Mouse (Mus musculus) hindbrain, embryonic 12.5 days (tissue): Measurements from ENCODE around the gene Rtn4. TPM values are rescaled to one million over a fixed set of nuclear protein-coding genes. Genes with fewer than 3 reads are reported as not detected.

Source experiments
- ATAC-seq: fragments of 200-750 bp; cut with Nextera tagmentation; 2 replicates; pipeline ENCODE4 v1.8.0; 2017; ENCODE audit warnings: moderate TSS enrichment; ENCODE audit not compliant: low FRiP score
- H3K27ac ChIP-seq: fragments of 300-500 bp; sonication (generic); 2 replicates; pipeline ENCODE4 v1.5.1; 2016; ENCODE audit warnings: mild to moderate bottlenecking
- H3K27me3 ChIP-seq: fragments of 300-500 bp; sonication (generic); 2 replicates; pipeline ENCODE4 v1.6.1; 2016; ENCODE audit warnings: mild to moderate bottlenecking
- H3K36me3 ChIP-seq: fragments of 300-500 bp; sonication (generic); 2 replicates; pipeline ENCODE4 v1.6.1; 2016; ENCODE audit warnings: mild to moderate bottlenecking
- H3K4me1 ChIP-seq: fragments of 300-500 bp; sonication (generic); 2 replicates; pipeline ENCODE4 v1.6.1; 2016
- H3K4me2 ChIP-seq: fragments of 300-500 bp; sonication (generic); replicated peaks from 2 replicates; pipeline ENCODE4 v1.6.1; 2016; ENCODE audit warnings: mild to moderate bottlenecking
- H3K4me3 ChIP-seq: fragments of 300-500 bp; sonication (generic); 2 replicates; pipeline ENCODE4 v1.5.1; 2016; ENCODE audit warnings: mild to moderate bottlenecking
- H3K9ac ChIP-seq: fragments of 300-500 bp; sonication (generic); 2 replicates; pipeline ENCODE4 v1.6.1; 2016; ENCODE audit warnings: mild to moderate bottlenecking, moderate library complexity
- H3K9me3 ChIP-seq: fragments of 300-500 bp; sonication (generic); replicated peaks from 2 replicates; pipeline ENCODE4 v1.6.1; 2016; ENCODE audit warnings: mild to moderate bottlenecking
- WGBS: fragments of 180-500 bp; shearing (Covaris S2); methylation state at CpG from one replicate; pipeline ENCODE4 v1.1.7; 2016; 5-methylcytosine and 5-hydroxymethylcytosine counted together
- polyA plus RNA-seq: library from polyadenylated mRNA; unstranded; fragments of >200 nt; fragmentation: Nextera tagmentation; extraction: Ambion mirVana; gene quantifications from 2 replicates; pipeline ENCODE4 v1.2.1, GENCODE M21; 2016

The Rtn4 gene
- polyA plus RNA-seq, 1 experiment from 2014 or later, result 117 TPM

DNA sequence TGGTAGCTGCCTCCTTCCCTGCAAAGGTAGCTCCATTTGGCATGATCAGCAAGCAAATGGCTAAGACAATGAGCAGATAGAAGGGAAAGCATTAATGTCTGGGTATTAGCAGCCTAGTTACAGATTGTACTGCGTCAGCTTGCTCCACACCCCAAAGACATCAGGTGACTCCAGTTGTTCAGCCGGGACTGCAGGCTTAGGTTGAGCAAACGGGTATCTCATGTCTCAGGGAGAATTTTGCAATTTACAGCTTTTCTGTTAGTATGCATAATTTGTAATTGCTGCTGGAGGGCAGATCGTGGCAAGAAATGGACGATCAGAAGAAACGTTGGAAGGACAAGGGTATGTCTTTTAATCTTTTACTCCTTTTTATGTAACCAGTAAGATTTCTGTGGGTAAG, 25.8 kb downstream of the Rtn4 start:
- no peak overlapping the region for H3K4me3 ChIP-seq
- H3K4me1 ChIP-seq, result peaks cover 6% of the 10 kb centered on the region
- no peak overlapping the region for H3K9ac ChIP-seq
- H3K27me3 ChIP-seq, result no peaks in the 10 kb centered on the region
- H3K27ac ChIP-seq, result no peak overlapping the region
- WGBS, result 85% methylated on average over 6 of the region's 6 CpGs
- no peak for ATAC-seq
- peaks cover 4% of the 10 kb centered on the region; the same call in 1 of the 2 replicates for H3K36me3 ChIP-seq
- no peak overlapping the region for H3K4me2 ChIP-seq
- no peaks in the 10 kb centered on the region for H3K9me3 ChIP-seq

DNA sequence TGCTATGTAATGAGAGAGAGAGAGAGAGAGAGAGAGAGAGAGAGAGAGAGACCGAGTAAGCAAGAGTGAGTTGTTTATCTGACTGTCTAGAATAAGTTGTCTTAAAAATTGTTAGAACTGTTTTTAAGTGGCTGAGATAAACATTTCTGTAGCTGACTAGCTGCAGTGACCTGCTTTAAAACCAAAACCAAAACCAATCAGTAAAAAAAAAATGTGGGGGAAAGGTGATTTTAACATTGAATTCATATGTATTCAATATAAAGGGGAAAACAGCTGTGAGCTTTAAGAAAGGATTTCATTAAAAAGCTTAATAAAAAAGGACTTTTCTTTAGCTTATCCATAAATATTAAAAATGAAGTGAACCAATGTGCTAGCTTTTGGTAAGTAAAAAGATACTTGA, 26.9 kb downstream of the Rtn4 start:
- WGBS, result 91% methylated on average over 1 of the region's 1 CpGs
- Histone ChIP-seq H3K9ac (no peak overlapping the region), H3K4me1 (peaks cover 6% of the 10 kb centered on the region), H3K4me2 (no peak overlapping the region), H3K9me3 (no peaks in the 10 kb centered on the region), H3K36me3 (no peaks in the 10 kb centered on the region), H3K27ac (no peak overlapping the region), H3K4me3 (no peak overlapping the region), H3K27me3 (no peaks in the 10 kb centered on the region)
- ATAC-seq, result no peak

DNA sequence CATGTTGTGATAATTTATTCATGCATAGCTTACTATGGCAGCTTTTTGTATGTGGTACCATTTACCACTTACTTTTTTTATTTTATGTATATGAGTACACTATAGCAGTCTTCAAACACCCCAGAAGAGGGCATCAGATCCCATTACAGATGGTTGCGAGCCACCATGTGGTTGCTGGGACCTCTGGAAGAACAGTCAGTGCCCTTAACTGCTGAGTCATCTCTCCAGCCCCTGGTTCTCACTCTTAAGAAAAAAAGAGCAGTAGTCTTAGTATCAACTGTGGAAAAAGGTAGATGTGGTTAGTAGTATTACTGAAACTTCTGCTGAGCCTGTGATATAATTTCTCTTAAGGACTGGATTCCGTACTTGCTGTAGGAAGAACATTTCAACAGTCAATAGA, 31.5 kb downstream of the Rtn4 start:
- 100% methylated on average over 2 of the region's 2 CpGs for WGBS

DNA sequence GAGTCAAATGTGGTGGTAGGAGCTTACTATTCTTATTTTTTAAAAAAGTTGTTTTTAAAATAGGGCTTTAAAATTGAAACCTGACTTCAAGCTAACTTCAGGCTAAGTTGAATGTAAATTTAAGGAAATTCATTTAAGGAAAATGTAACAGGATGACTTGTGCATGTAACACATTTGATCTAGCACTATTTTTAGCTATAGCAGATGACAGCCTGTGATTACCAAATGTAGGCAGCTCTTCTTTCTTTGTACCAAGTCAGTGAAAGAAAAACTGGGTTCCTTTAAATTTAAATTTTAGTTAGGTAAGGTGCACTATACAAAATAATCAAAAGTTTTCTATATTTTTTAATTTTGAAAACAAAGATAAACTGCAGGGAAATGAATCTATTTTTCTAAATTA, 32.4 kb downstream of the Rtn4 start:
- Histone ChIP-seq H3K36me3 (no peaks in the 10 kb centered on the region), H3K9me3 (no peaks in the 10 kb centered on the region), H3K27me3 (no peaks in the 10 kb centered on the region), H3K27ac (no peak overlapping the region), H3K4me2 (no peak overlapping the region), H3K4me1 (no peaks in the 10 kb centered on the region), H3K4me3 (no peak overlapping the region), H3K9ac (no peak overlapping the region)
- ATAC-seq, result no peak

More for the DNA sequence above, 31.5 kb downstream of the Rtn4 start:
- no peak overlapping the region for H3K4me3 ChIP-seq
- no peak overlapping the region for H3K4me2 ChIP-seq
- no peaks in the 10 kb centered on the region for H3K4me1 ChIP-seq
- no peaks in the 10 kb centered on the region for H3K27me3 ChIP-seq
- H3K27ac ChIP-seq, result no peak overlapping the region
- H3K9me3 ChIP-seq, result no peaks in the 10 kb centered on the region
- no peak for ATAC-seq
- no peak overlapping the region for H3K9ac ChIP-seq
- no peaks in the 10 kb centered on the region for H3K36me3 ChIP-seq

DNA sequence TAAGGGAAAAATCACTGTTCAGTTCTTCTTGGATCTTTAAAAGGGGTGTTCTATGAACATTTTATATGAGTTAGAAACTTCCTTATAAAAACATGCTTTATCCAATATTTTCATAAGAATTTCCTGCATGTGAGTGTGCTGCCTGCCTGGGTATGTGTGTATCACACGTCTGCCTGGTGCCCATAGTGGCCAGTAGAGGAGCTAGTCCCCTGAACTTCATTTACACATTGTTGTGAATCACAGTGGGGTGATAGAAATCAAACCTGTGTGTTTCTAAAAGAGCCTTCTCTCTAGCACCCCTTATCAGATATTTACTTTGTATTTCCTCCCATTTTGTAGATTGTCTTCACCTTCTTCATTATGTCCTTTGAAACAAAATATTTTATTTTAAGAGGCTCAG, 32.9 kb downstream of the Rtn4 start:
- no peak for ATAC-seq
- H3K9me3 ChIP-seq, result no peaks in the 10 kb centered on the region
- no peak overlapping the region for H3K4me3 ChIP-seq
- H3K4me1 ChIP-seq, result no peaks in the 10 kb centered on the region
- H3K9ac ChIP-seq, result no peak overlapping the region
- H3K27me3 ChIP-seq, result no peaks in the 10 kb centered on the region
- no peak overlapping the region for H3K27ac ChIP-seq
- WGBS, result 69% methylated on average over 1 of the region's 1 CpGs
- H3K36me3 ChIP-seq, result no peaks in the 10 kb centered on the region
- no peak overlapping the region for H3K4me2 ChIP-seq

DNA sequence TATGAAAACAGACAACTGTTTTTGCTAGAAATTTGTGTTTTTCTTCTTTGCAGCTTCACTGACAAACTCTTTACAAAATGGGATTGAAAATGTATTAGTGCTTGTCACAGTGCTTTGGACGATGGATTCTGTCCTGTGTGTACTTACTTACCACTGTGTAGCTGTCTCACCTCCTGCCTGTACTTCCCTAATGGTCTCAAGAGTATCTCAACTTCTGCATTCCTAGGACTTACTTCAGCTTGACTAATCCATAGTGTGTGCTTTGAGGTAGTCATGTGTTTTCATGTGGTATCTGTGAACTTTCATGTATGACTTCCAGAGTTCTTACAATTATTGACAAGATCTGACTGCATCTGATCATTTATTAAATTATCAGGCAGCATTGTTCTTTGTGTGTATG, 35.2 kb downstream of the Rtn4 start:
- Histone ChIP-seq H3K4me2 (no peak overlapping the region), H3K4me3 (no peak overlapping the region), H3K27me3 (no peaks in the 10 kb centered on the region), H3K27ac (no peak overlapping the region), H3K36me3 (no peaks in the 10 kb centered on the region), H3K4me1 (no peaks in the 10 kb centered on the region), H3K9me3 (no peaks in the 10 kb centered on the region), H3K9ac (no peak overlapping the region)
- ATAC-seq, result no peak
- 90% methylated on average over 1 of the region's 1 CpGs for WGBS

DNA sequence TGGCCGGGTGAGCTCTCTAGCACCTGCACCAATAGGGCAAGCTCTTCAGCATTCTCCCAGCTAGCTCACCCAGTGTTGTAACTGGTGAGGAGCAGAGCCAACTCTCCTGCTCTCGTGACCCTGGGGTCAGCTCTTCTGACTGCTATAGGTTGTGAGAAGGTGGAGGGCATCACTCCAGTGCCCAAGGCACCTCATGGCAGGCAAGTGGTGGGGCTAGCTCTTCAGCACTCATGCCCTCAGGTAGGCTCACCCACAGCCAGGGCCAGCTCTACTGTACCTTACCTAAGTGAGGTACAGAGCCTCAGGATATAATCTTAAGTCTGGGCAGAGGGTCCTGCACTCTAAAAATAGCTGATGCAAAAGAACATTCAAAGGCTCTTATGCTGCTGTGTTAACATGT, 47.0 kb downstream of the Rtn4 start:
- Histone ChIP-seq H3K4me1 (no peaks in the 10 kb centered on the region), H3K9me3 (no peaks in the 10 kb centered on the region), H3K27me3 (no peaks in the 10 kb centered on the region), H3K4me2 (no peak overlapping the region), H3K4me3 (no peak overlapping the region), H3K36me3 (peaks cover 30% of the 10 kb centered on the region), H3K9ac (no peak overlapping the region), H3K27ac (no peak overlapping the region)
- WGBS, result 98% methylated on average over 2 of the region's 2 CpGs
- ATAC-seq, result 0 out of 2 replicates have a peak, but pooled peaks have one; percentile 29

DNA sequence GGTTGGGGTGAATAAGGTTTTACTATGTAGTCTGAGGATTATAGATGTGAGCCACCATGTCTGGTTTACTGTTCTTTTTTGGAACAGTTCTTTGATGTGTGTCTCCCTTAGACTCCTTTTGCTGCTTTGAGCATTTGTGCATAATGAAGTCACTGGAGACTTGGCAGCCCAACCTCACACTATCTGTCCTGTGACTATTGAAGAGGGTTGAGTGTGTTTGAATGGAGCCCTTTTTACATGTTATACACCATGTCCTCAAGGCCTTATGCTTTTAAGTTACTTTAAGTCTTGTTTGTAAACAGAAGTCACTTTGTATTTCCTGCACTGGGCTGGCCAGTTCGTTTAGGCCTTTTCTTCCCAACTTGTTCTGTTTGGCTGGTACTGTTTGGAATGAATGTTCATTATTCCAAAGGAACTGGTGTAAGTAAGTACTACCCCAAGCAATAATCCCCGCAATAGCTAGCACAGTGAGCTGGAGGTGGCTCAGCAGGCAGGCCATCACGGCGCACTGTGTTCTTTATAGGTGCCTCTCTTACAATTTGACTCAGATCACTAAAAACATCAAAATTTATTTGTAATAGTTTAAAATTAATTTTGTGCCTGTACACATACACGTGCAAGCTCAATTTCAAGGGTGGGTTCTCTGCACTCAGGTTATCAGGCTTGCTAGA, 52.1 kb downstream of the Rtn4 start:
- no peak overlapping the region for H3K4me2 ChIP-seq
- H3K27me3 ChIP-seq, result no peaks in the 10 kb centered on the region
- 88% methylated on average over 5 of the region's 5 CpGs for WGBS
- H3K9ac ChIP-seq, result no peak overlapping the region
- peaks cover 50% of the 10 kb centered on the region for H3K36me3 ChIP-seq
- H3K9me3 ChIP-seq, result no peaks in the 10 kb centered on the region
- no peak for ATAC-seq
- H3K4me3 ChIP-seq, result no peak overlapping the region
- no peak overlapping the region for H3K27ac ChIP-seq
- no peaks in the 10 kb centered on the region for H3K4me1 ChIP-seq

DNA sequence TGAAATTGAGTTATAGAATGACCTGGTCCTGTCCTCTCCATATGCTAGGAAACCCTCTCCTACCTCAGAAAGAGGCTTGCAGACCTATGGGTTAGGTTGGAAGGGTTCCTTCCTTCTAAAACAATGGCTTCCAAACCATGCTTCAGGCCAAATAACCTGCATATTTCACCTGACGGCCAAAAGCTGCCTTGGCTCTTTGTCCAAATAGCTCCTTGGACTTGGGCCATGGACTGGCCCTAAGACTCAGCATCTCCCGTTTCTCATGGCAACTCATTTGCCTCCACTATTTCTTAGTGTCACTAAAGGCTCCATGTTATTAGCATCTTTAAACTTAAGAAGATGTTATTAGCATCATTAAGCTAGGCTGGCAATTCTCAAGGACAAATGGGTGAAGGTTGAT, 52.8 kb downstream of the Rtn4 start:
- Histone ChIP-seq H3K4me2 (no peak overlapping the region), H3K9me3 (no peaks in the 10 kb centered on the region), H3K4me1 (no peaks in the 10 kb centered on the region), H3K27me3 (no peaks in the 10 kb centered on the region), H3K9ac (no peak overlapping the region), H3K27ac (no peak overlapping the region), H3K4me3 (no peak overlapping the region), H3K36me3 (peaks cover 50% of the 10 kb centered on the region)
- ATAC-seq, result no peak
- WGBS, result 92% methylated on average over 2 of the region's 2 CpGs

DNA sequence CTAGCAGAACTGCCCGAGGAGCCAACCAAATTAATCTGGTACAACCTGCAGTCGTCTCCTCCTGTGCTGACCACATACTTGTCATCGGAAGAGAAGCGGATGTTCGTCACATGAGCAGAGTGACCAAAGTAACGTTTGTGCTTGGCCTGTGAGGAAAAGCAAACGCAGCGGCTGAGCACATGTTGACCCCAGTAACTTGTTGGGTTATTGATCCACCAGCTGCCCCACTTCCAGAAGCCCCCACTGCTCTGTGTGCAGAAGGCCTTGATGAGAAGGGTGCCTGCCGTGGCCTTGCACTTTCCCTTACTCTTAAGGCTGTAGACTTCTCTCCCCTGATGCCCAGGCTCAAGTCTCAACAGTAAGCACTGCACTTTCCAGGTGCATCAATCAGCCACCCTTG, 53.5 kb downstream of the Rtn4 start:
- H3K27me3 ChIP-seq, result no peaks in the 10 kb centered on the region
- H3K9me3 ChIP-seq, result no peaks in the 10 kb centered on the region
- no peak overlapping the region for H3K27ac ChIP-seq
- H3K36me3 ChIP-seq, result peaks cover 50% of the 10 kb centered on the region
- no peak overlapping the region for H3K9ac ChIP-seq
- H3K4me1 ChIP-seq, result no peaks in the 10 kb centered on the region
- no peak for ATAC-seq
- 88% methylated on average over 9 of the region's 9 CpGs for WGBS
- H3K4me3 ChIP-seq, result no peak overlapping the region
- H3K4me2 ChIP-seq, result no peak overlapping the region

DNA sequence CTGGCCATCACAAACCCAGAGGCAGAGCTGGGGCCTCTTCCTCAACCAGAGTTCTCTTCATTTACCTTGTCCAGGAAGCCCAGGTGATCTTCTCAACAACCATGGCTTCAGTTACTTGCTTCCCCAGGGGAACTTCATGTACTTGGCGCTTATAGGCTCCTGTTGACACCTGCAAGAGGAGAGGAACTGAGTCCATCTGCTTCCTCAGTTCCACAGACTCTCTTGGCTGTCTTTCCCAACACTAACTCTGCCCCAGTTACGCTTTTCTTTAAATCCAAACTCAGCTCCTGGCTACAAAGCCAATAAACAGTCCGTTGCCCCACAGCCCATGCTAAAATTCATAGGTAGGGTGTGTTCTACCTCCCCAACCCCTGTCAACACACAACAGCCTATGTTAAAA, 54.6 kb downstream of the Rtn4 start:
- Histone ChIP-seq H3K4me2 (no peak overlapping the region), H3K9me3 (no peaks in the 10 kb centered on the region), H3K27me3 (no peaks in the 10 kb centered on the region), H3K36me3 (peaks cover 46% of the 10 kb centered on the region), H3K4me3 (no peak overlapping the region), H3K4me1 (no peaks in the 10 kb centered on the region), H3K9ac (no peak overlapping the region), H3K27ac (no peak overlapping the region)
- 97% methylated on average over 3 of the region's 3 CpGs for WGBS
- no peak for ATAC-seq

DNA sequence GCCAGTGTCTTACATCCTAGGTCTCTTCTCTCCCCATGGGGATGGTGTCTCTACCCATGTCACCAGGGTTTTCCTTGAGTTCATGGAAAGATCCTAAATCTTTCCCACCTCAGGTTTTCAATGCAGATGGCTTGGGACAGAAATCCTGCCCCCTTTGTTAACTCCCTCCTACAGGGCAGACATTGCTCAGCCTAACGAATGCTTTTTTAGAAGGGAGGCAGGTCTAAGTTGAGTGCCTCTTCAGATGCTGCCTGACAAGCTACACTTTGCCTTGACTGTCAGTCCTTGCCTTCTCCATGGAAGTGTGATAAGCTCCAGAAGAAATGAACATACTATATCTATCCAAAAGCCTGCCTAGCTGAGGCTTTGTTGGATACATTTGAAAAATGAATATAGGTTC, 55.1 kb downstream of the Rtn4 start:
- H3K9me3 ChIP-seq, result no peaks in the 10 kb centered on the region
- no peak overlapping the region for H3K27ac ChIP-seq
- H3K36me3 ChIP-seq, result peaks cover 42% of the 10 kb centered on the region
- 81% methylated on average over 1 of the region's 1 CpGs for WGBS
- ATAC-seq, result no peak
- no peak overlapping the region for H3K9ac ChIP-seq
- H3K4me2 ChIP-seq, result no peak overlapping the region
- no peaks in the 10 kb centered on the region for H3K27me3 ChIP-seq
- no peak overlapping the region for H3K4me3 ChIP-seq
- no peaks in the 10 kb centered on the region for H3K4me1 ChIP-seq

DNA sequence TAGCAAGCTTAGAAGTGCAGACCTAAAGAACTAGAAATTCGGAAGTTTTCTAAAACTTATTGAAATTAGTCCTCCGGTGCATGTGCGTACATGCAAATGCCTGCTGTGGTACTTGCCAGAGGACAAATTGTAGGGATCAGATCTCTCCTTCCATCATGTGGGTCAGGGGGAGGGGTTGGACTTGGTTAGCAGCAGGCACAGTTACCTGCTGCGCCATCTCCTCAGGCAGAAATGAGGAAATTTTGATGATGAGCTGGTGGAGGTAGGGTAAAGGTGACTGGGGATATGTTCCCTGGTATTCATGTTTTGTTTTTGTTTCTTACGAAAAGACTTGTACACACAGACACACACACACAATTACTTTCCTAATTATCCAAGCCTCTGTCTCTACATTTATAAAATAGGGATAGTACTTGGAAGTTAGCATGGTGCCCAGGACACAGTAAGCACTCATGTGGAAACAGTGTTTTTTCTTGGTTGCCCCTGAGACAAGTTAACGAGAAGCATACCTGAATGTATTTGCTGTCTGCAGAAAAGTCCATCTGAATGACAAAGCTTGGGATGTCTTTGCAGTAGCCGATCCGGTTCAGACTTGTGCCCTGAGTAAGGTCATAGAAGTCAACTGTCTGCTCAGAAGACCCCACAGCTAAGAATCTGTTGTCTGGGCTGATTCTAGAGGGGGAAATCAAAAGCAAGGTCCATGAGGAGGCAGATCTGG, 56.2 kb downstream of the Rtn4 start:
- 87% methylated on average over 8 of the region's 8 CpGs for WGBS
- Histone ChIP-seq H3K4me1 (no peaks in the 10 kb centered on the region), H3K9me3 (no peaks in the 10 kb centered on the region), H3K36me3 (peaks cover 33% of the 10 kb centered on the region), H3K4me2 (no peak overlapping the region), H3K27me3 (no peaks in the 10 kb centered on the region), H3K27ac (no peak overlapping the region), H3K4me3 (no peak overlapping the region), H3K9ac (no peak overlapping the region)
- no peak for ATAC-seq
